Mouse (Mus musculus): ENCODE measurements around the gene Haus6. TPM values are rescaled to one million over a fixed set of nuclear protein-coding genes. Genes with fewer than 3 reads are reported as not detected.
"Not testable (repeated sequence)": the region's sequence is repeated elsewhere in the genome, so short reads cannot be mapped to it uniquely, and the experiment has no call there.

The Haus6 gene
- polyA plus RNA-seq, 1 experiment from 2014 or later: 6.5 TPM

- not testable (repeated sequence) for H3K9me3 ChIP-seq; H3K36me3 ChIP-seq; H3K27me3 ChIP-seq; H3K27ac ChIP-seq (replicated peaks); H3K4me1 ChIP-seq (replicated peaks); H3K4me3 ChIP-seq; H3K4me2 ChIP-seq; H3K9ac ChIP-seq; ATAC-seq (ENCODE audit: low FRiP score, low read depth)
- 93% methylated on average over 1 of the region's 1 CpGs for WGBS
Observed at GRCm38 (mm10) chr4:86622532-86622931, 10.7 kb upstream of the Haus6 start.

DNA sequence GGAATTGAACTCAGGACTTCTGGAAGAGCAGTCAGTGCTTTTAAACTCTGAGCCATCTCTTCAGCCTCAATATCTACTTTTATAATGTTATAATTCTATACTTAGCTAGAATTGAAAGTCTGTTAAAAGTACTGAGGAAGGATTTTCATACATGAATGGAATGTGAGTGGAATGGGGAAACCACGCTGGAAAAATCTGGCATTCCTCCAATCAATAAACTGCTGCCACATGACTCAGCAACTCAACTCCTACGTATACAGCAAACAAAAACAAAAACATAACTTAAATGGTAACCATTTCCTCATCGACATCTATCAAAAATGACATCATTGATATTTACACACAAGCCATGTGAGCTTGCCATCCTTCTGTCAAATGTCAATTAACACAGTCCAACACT, 10.3 kb upstream of the Haus6 start:
- WGBS: 75% methylated on average over 3 of the region's 3 CpGs

DNA sequence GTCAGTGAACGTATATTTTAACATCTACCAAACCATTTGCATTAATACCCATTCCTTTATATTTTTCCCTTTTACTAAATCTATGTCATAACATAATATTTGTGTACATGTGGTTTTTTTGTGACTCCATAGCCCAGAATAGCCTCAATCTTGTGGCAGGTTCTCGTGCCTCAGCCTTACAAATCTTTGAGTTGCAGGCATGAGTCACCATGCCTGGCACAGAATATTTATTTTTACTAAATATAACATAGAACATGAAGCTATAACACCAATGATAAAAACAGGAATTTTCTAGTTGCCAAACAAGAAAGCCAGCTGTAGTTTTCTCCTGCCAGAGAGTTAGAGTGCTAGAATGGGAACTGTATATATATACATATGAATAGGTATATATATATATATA, 8.7 kb upstream of the Haus6 start:
- no peaks in the 10 kb centered on the region for H3K4me1 ChIP-seq (replicated peaks)
- H3K4me3 ChIP-seq: no peak overlapping the region
- H3K27me3 ChIP-seq: no peaks in the 10 kb centered on the region
- no peaks in the 10 kb centered on the region for H3K36me3 ChIP-seq
- no peak overlapping the region for H3K9ac ChIP-seq
- no peak overlapping the region for H3K4me2 ChIP-seq
- 73% methylated on average over 2 of the region's 2 CpGs for WGBS
- H3K27ac ChIP-seq (replicated peaks): no peak overlapping the region
- no peaks in the 10 kb centered on the region for H3K9me3 ChIP-seq
- no peak for ATAC-seq (ENCODE audit: low FRiP score, low read depth)

More for the DNA sequence above, 10.3 kb upstream of the Haus6 start:
- Histone ChIP-seq H3K4me1 (replicated peaks) (no peaks in the 10 kb centered on the region), H3K4me2 (no peak overlapping the region), H3K27ac (replicated peaks) (no peak overlapping the region), H3K4me3 (no peak overlapping the region), H3K9ac (no peak overlapping the region), H3K36me3 (no peaks in the 10 kb centered on the region), H3K9me3 (no peaks in the 10 kb centered on the region), H3K27me3 (no peaks in the 10 kb centered on the region)
- ATAC-seq (ENCODE audit: low FRiP score, low read depth): no peak

- Histone ChIP-seq H3K4me3 (peak overlapping the region; percentile 61), H3K4me1 (replicated peaks) (peaks cover 25% of the 10 kb centered on the region), H3K36me3 (no peaks in the 10 kb centered on the region), H3K9me3 (no peaks in the 10 kb centered on the region), H3K9ac (peak overlapping the region; percentile 49), H3K4me2 (peak overlapping the region; percentile 97), H3K27me3 (no peaks in the 10 kb centered on the region), H3K27ac (replicated peaks) (peak overlapping the region; percentile 71)
- WGBS: 44% methylated on average over 8 of the region's 8 CpGs
- ATAC-seq (ENCODE audit: low FRiP score, low read depth): no peak; the same call in 1 of the 2 replicates
Observed at GRCm38 (mm10) chr4:86612289-86612620, 400 bp upstream of the Haus6 start.

DNA sequence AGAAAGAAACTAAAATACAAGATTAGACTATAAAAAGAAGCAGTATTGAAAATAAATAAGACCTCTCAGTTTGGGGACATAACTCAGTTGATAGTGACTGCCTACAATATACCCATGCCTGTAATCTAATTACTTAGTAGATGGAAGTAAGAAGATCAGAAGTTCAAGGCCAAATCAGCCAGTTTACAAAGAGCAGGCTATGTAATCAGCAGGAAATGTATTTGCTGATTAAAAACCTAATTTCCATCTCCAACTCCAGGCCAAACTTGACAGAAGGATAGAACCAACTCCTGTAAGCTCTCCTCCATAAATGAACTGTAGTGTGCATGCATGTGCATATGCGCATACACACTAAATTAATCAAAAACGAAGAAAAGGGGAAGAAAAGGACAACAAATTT, 20.6 kb downstream of the Haus6 start:
- Histone ChIP-seq H3K27me3 (no peaks in the 10 kb centered on the region), H3K4me1 (replicated peaks) (no peaks in the 10 kb centered on the region), H3K4me2 (no peak overlapping the region), H3K4me3 (no peak overlapping the region), H3K36me3 (peaks cover 10% of the 10 kb centered on the region), H3K9ac (no peak overlapping the region), H3K27ac (replicated peaks) (no peak overlapping the region), H3K9me3 (no peaks in the 10 kb centered on the region)
- WGBS: 97% methylated on average over 2 of the region's 2 CpGs
- no peak for ATAC-seq (ENCODE audit: low FRiP score, low read depth)

- 94% methylated on average over 3 of the region's 3 CpGs for WGBS
- no peak for ATAC-seq (ENCODE audit: low FRiP score, low read depth)
Observed at GRCm38 (mm10) chr4:86588236-86588635, 23.6 kb downstream of the Haus6 start.

DNA sequence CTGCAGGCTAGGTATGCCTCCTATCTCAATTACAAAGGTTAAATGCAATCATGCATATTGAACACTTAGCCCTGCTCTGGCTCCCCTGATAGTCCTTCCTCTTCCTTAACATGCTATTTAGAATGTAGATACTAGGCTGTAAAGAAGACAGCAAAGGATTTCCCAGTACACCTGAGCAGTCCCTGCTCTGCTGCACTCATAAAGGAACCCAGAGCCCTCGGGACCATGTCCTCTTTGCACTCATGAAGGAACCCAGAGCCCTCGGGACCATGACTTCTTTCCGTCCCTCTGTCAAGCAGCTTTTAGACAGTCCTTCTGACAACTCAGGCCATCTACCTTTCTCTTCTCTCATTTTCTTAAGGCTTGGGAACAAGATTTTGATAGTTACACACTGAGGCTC, 31.3 kb downstream of the Haus6 start:
- Histone ChIP-seq H3K4me3 (no peak overlapping the region), H3K36me3 (peaks cover 24% of the 10 kb centered on the region; the same call in 1 of the 2 replicates), H3K4me1 (replicated peaks) (peaks cover 30% of the 10 kb centered on the region), H3K4me2 (no peak overlapping the region), H3K27me3 (no peaks in the 10 kb centered on the region), H3K9ac (no peak overlapping the region), H3K9me3 (no peaks in the 10 kb centered on the region), H3K27ac (replicated peaks) (no peak overlapping the region)
- WGBS: 88% methylated on average over 3 of the region's 3 CpGs
- no peak for ATAC-seq (ENCODE audit: low FRiP score, low read depth)

More at GRCm38 (mm10) chr4:86588236-86588635, 23.6 kb downstream of the Haus6 start:
- Histone ChIP-seq H3K27me3 (no peaks in the 10 kb centered on the region), H3K4me2 (no peak overlapping the region), H3K4me3 (no peak overlapping the region), H3K36me3 (peaks cover 19% of the 10 kb centered on the region), H3K27ac (replicated peaks) (no peak overlapping the region), H3K9ac (no peak overlapping the region), H3K4me1 (replicated peaks) (no peaks in the 10 kb centered on the region), H3K9me3 (no peaks in the 10 kb centered on the region)

DNA sequence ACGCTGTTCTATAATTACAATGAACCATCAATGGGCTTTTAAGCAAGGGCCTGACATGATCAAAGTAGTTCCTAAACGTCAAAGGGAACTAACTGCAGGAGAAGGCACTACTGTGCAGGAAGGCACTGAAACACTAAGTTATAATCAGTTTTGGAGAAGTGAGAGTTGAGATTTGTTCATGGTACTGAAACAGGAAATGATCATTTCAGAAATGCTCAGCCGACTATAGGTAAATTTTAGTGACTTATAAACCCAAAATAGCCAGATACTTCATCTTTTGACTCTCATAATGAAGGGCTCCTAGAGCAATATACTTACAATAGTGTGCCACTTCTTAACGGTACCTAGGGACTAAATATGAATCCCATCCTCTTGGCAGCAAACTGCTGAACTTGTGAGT, 31.8 kb downstream of the Haus6 start:
- Histone ChIP-seq H3K27ac (replicated peaks) (no peak overlapping the region), H3K4me3 (no peak overlapping the region), H3K27me3 (no peaks in the 10 kb centered on the region), H3K9ac (no peak overlapping the region), H3K9me3 (no peaks in the 10 kb centered on the region), H3K4me1 (replicated peaks) (peaks cover 30% of the 10 kb centered on the region), H3K4me2 (no peak overlapping the region), H3K36me3 (peaks cover 24% of the 10 kb centered on the region; the same call in 1 of the 2 replicates)
- no peak for ATAC-seq (ENCODE audit: low FRiP score, low read depth)
- WGBS: 62% methylated on average over 4 of the region's 4 CpGs

DNA sequence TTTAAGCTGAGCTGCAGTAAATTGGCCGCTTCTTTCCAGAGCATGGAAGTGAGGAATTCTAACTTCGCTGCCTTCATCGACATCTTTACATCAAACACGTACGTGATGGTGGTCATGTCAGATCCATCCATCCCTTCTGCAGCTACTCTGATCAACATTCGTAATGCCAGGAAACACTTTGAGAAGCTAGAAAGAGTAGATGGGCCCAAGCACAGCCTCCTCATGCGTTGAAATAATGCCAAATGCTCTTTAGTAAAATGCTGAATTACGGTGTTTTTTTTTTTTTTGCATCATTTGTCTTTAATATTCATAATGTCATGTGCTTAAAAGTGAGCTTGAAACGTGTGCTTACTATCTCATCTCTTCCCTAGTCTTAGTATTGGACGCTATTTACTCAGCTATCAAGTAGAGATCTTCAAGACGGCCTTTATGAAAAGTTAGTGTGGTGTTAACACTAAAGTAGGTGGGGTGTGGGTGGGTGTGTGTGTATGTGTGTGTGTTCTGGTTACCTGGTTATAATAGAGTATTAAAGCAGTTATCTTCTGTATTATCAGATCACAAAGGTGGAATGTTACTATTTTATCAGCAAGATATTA, 35.1 kb downstream of the Haus6 start:
- Histone ChIP-seq H3K9me3 (no peaks in the 10 kb centered on the region), H3K9ac (peak overlapping the region; percentile 92), H3K27me3 (no peaks in the 10 kb centered on the region), H3K4me3 (peak overlapping the region; percentile 74), H3K36me3 (peaks cover 7% of the 10 kb centered on the region; the same call in 1 of the 2 replicates), H3K27ac (replicated peaks) (peak overlapping the region; percentile 94), H3K4me2 (peak overlapping the region; percentile 92), H3K4me1 (replicated peaks) (peaks cover 30% of the 10 kb centered on the region)
- 10% methylated on average over 11 of the region's 11 CpGs for WGBS
- no peak for ATAC-seq (ENCODE audit: low FRiP score, low read depth)

DNA sequence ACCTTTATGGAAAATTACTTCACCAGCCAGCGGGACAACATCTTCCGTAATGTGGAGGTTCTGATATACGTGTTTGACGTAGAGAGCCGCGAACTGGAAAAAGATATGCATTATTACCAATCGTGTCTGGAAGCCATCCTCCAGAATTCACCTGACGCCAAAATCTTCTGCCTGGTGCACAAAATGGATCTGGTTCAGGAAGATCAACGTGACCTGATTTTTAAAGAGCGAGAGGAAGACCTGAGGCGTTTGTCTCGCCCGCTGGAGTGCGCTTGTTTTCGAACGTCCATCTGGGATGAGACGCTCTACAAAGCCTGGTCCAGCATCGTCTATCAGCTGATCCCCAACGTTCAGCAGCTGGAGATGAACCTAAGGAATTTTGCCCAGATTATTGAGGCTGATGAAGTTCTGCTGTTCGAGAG, 35.7 kb downstream of the Haus6 start:
- H3K4me2 ChIP-seq: peak overlapping the region; percentile 92
- H3K27me3 ChIP-seq: no peaks in the 10 kb centered on the region
- H3K36me3 ChIP-seq: peaks cover 7% of the 10 kb centered on the region; the same call in 1 of the 2 replicates
- peaks cover 30% of the 10 kb centered on the region for H3K4me1 ChIP-seq (replicated peaks)
- peak overlapping the region; percentile 92 for H3K9ac ChIP-seq
- no peak for ATAC-seq (ENCODE audit: low FRiP score, low read depth)
- WGBS: 0% methylated on average over 20 of the region's 20 CpGs
- peak overlapping the region; percentile 94 for H3K27ac ChIP-seq (replicated peaks)
- peak overlapping the region; percentile 74 for H3K4me3 ChIP-seq
- H3K9me3 ChIP-seq: no peaks in the 10 kb centered on the region

DNA sequence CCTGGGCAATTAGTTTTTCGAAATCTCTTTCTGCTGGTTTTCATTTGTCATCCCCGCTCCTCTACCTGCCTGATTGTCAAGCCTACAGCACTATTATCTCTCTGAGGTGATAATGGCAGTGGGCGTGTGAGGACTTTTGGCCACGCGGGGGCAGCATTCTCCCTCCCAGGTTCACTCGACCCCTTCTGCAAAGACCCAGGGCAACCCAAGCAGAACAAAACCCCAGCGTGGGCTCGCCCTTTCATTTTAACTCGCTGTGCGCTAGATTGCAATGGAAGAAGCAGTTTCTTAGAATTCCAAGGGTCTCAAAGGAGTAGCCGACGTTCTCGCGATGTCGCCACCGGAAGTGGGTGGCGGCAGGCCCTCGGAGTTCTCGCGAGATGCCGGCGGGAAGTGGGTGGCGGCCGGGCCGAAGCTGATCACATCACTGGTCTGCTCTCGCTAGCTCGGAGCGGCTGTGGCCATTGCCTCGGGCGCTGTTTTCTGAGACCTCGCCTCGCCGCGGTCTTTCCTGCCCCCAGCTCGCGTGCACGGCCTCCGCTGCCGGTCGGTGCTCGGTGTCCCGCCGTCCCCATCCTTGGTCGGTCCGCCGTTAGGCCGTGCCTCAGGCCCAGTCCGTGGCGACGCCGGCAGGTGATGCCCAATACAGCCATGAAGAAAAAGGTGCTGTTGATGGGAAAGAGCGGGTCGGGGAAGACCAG, 36.4 kb downstream of the Haus6 start, which contains the start of gene Rraga:
TSS of gene Rraga (plus strand) at position 386 of the 701 bp plus-strand sequence.
- Histone ChIP-seq H3K27ac (replicated peaks) (peak within 1 kb of the TSS; percentile 94), H3K4me1 (replicated peaks) (peaks cover 30% of the 10 kb centered on the region), H3K27me3 (no peaks in the 10 kb centered on the region), H3K4me2 (peak within 1 kb of the TSS; percentile 92), H3K36me3 (peaks cover 3% of the 10 kb centered on the region; the same call in 1 of the 2 replicates), H3K9me3 (no peaks in the 10 kb centered on the region), H3K4me3 (peak within 1 kb of the TSS; percentile 74), H3K9ac (peak within 1 kb of the TSS; percentile 92)
- under 1% methylated on average over 53 of the region's 53 CpGs for WGBS
- peak; percentile 98 for ATAC-seq (ENCODE audit: low FRiP score, low read depth)

DNA sequence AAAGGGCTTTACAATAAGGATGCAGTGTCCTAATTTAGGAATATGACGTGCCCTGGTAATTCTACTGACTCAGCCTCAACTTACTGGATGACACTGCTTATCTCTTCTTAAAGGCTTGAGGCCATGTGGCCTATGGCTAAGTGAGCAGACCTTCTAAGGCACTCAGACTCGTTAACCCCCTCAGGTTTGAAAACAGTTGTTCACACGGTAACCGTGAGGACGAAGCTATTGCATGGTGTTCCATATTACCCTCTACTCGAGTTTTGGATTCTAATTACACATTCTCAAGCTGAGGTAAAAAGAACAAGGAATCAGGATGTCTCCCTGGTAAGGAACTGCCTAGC, 36.9 kb downstream of the Haus6 start:
- Histone ChIP-seq H3K27me3 (no peaks in the 10 kb centered on the region), H3K36me3 (no peaks in the 10 kb centered on the region), H3K4me3 (peak overlapping the region; percentile 74), H3K4me2 (peak overlapping the region; percentile 92), H3K9ac (peak overlapping the region; percentile 92), H3K4me1 (replicated peaks) (peaks cover 30% of the 10 kb centered on the region), H3K27ac (replicated peaks) (peak overlapping the region; percentile 94), H3K9me3 (no peaks in the 10 kb centered on the region)
- 11% methylated on average over 6 of the region's 6 CpGs for WGBS
- peak; percentile 48 for ATAC-seq (ENCODE audit: low FRiP score, low read depth)

Data from hindbrain, embryonic 15.5 days (tissue).